Mouse (Mus musculus) left cerebral cortex, postnatal 10 days (tissue): ENCODE data around the gene Ddx17. TPM values are rescaled to one million over a fixed set of nuclear protein-coding genes. Genes with fewer than 3 reads are reported as not detected.
A peak's percentile ranks its signal among the peaks of the same experiment; 100 is the strongest.

Experiments
- DNase-seq, 2 experiments: peaks; one replicate each; pipeline ENCODE4 v3.0.0; 2021 to 2022; ENCODE audit warnings: low spot score in 2 of 2, mixed read lengths in 1 of 2; ENCODE audit errors: extremely low spot score in 1 of 2
- intact Hi-C: fragments of 180-260 bp; cut with DNase I; formaldehyde crosslinking; loops from one replicate; pipeline ENCODE4 v1.15.1; 2025
- microRNA-seq: library from miRNA; unstranded; fragments of <30 nt; microRNA quantifications from one replicate; pipeline ENCODE4 v1.2.0, GENCODE M21; 2022
- total RNA-seq, 2 experiments: library from RNA; stranded (reverse); gene quantifications; 2 replicates each; pipeline ENCODE4 v1.2.3; 2021

Ddx17 gene
- total RNA-seq, 2 experiments from 2014 or later, result 381 TPM

DNA sequence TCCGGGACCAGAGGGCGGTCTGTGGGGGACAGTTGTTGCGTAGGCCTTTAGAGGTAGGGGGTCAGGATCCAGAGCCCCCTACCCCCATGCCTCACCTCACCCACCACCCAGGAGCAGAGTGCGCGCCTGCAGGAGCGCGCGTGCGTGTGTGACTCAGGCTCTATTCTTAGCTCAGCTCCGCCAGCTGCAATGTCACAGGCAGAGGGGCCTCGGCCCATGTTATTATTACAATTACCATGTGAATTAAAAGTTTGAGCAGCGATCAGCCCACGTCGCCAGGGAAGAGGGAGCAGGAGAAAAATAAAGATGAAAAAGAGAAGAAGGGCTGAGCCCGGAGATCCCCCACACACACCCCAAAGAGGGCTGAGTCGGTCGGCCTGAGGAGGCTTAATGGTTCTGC, 46.4 kb downstream of the Ddx17 start:
- DNase-seq, result no peak

DNA sequence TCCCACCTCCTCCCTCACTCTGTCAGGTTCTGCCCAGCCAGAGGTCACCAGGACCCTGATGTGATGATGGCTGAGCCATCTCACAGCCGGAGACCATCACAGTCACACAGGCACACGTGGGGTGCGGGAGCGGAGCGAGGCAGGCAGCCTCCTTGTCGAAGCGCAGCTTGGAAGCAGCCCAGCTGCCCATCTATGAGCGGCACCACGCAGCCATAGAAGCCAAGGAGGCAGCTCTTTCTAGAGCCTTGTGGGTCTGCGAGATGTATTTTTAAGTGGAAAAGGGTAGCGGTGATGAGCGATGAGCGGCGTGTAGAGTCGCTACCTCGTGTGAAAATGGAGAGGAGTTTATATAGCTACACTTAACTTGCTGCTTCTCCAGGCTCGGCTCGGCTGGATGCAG, 53.0 kb downstream of the Ddx17 start:
- DNase-seq, result peak in 1 of 2 experiments; percentile 61
- intact Hi-C loops, result no loop called here

More for the DNA sequence above, 46.4 kb downstream of the Ddx17 start:
- intact Hi-C loops, result no loop called here

DNA sequence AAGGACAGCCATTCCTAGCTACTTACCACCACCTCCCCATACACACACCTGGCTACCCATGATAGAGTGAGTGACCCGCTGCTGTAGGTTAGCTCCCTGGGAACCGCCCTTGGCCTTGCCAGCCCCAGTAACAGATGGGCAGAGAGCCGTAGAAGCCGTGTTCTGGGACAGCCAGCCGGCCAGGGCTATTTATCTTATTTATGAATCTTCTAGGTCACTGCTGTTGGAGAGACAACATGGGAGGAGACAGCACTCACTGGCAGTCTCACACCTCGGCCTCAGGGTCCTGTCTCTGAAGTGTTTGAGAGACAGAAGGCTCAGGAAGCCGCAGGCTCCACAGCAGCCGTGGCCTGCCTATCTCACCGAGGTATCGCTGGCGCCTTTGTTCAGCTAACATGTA, 57.1 kb downstream of the Ddx17 start:
- intact Hi-C loops, result no loop called here
- DNase-seq, result no peak

DNA sequence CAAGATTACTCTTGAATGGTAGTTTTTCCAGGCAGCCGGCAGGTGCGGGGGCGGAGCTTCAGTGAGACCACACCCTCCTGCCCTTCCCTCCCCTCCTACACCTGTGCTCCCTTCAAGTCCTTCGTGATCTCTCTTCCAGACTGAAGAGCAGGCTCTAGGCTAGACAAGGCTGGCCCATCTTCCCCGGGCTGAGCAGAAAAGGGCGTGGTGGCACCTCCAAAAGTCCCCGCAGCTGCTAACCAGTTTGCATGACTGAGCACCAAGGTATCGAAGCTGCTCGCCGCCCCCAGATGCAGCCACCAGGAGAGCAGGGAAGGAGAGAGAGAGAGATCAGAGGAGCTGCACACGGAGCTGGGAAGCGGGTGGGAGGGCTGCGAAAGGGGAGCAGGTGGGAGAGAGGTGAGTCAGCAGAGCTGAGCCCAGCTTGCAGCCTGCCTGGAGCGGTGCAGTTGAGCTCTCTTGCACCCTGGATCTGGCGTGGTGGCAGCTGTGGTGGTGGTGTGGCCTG, 65.3 kb downstream of the Ddx17 start:
- intact Hi-C loops, result no loop called here
- DNase-seq, result no peak

Small RNA genes within 50 kb of the gene (microRNA-seq; reads per million reads assigned to microRNA genes)
- gene Gm27903, result not detected

Other genes starting within 250 kb of the Ddx17 start
- gene Pla2g6, start 218.4 kb downstream of the Ddx17 start, total RNA-seq, result 10 to 100 TPM; 21.9 to 22.3 TPM
- 1 to 10 TPM; 1.3 to 3.1 TPM for gene Maff, start 200.1 kb downstream of the Ddx17 start, total RNA-seq
- 10 to 100 TPM; 51.2 to 54.0 TPM for gene Tmem184b, start 143.2 kb downstream of the Ddx17 start, total RNA-seq
- gene Csnk1e, start 91.2 kb downstream of the Ddx17 start, total RNA-seq, result 100 to 1,000 TPM; 181 to 198 TPM
- 100 to 1,000 TPM; 116 to 124 TPM for gene Kcnj4, start 41.5 kb downstream of the Ddx17 start, total RNA-seq
- gene Kdelr3, start 30.3 kb downstream of the Ddx17 start, total RNA-seq, result 1 to 10 TPM; 1.4 to 1.6 TPM
- gene Dmc1, start 58.4 kb upstream of the Ddx17 start, total RNA-seq, result 1 to 10 TPM; 1.0 to 1.4 TPM
- gene Fam227a, start 112.2 kb upstream of the Ddx17 start, total RNA-seq, result 10 to 100 TPM; 10.4 to 10.6 TPM
- 10 to 100 TPM; 54.5 to 61.0 TPM for gene Cby1, start 112.5 kb upstream of the Ddx17 start, total RNA-seq
- gene Tomm22, start 124.1 kb upstream of the Ddx17 start, total RNA-seq, result 100 to 1,000 TPM; 108 to 112 TPM
- 10 to 100 TPM; 43.7 to 46.1 TPM for gene Josd1, start 141.2 kb upstream of the Ddx17 start, total RNA-seq
- 10 to 100 TPM; 44.9 to 48.5 TPM for gene Gtpbp1, start 144.1 kb upstream of the Ddx17 start, total RNA-seq
- gene Sun2, start 195.8 kb upstream of the Ddx17 start, total RNA-seq, result 10 to 100 TPM; 14.9 to 20.2 TPM
- gene Dnal4, start 231.1 kb upstream of the Ddx17 start, total RNA-seq, result 10 to 100 TPM; 28.6 to 31.0 TPM